Mouse (Mus musculus): ENCODE results near the gene Tspan11.

DNA sequence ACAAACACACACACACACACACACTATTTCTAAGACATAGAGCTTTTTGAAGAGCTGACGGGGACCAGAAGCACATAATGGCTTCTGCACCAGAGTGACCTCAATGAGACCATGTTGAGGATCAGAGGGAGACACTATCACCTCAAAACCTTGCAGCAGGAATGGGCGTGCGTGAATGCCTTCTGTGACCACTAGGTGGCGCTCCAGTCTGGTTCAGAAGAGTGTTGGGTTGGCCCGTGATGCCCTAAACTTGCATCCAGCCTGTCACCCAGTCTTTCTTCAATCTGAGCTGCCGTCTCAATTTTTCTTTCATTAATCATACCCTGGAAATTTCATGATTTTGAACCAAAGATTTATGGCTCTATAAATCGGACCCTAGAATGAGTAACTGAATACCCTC lies 82.7 kb downstream of the Tspan11 start:
- TF ChIP-seq CTCF (conservative IDR thresholded peaks at IDR 0.05; ENCODE audit: low read length) (peak; percentile 72), NANOG (IDR thresholded peaks at IDR 0.05; ENCODE audit: borderline replicate concordance, low read length) (no peak), POU5F1 (IDR thresholded peaks at IDR 0.05; ENCODE audit: borderline replicate concordance, low read length) (no peak)

All from E14TG2a.4 (cell line).